Mouse (Mus musculus): Measurements from ENCODE around the gene Pnpla2.
"Not testable (repeated sequence)": the region's sequence is repeated elsewhere in the genome, so short reads cannot be mapped to it uniquely, and the experiment has no call there.

Gene Pnpla2

GRCm38 (mm10) chr7:141454967-141455551, at the start of gene Pnpla2:
Gene Pnpla2, plus strand, starts transcription at chr7:141455198.
- peak; percentile 89 for DNase-seq (ENCODE audit: low read depth)

GRCm38 (mm10) chr7:141405466-141405865, 49.5 kb upstream of the Pnpla2 start:
- no peak for DNase-seq (ENCODE audit: low read depth)

GRCm38 (mm10) chr7:141407670-141408069, 47.3 kb upstream of the Pnpla2 start:
- not testable (repeated sequence) for DNase-seq (ENCODE audit: low read depth)

GRCm38 (mm10) chr7:141408833-141409232, 46.2 kb upstream of the Pnpla2 start:
- peak; percentile 71 for DNase-seq (ENCODE audit: low read depth)

- no peak for DNase-seq (ENCODE audit: low read depth)
These were observed 44.4 kb upstream of the Pnpla2 start for GRCm38 (mm10) chr7:141410631-141411030.

GRCm38 (mm10) chr7:141411667-141412066, 43.3 kb upstream of the Pnpla2 start:
- no peak for DNase-seq (ENCODE audit: low read depth)

- no peak for DNase-seq (ENCODE audit: low read depth)
These were observed 41.7 kb upstream of the Pnpla2 start for GRCm38 (mm10) chr7:141413331-141413730.

- peak; percentile 100 for DNase-seq (ENCODE audit: low read depth)
These were observed 41.0 kb upstream of the Pnpla2 start, which contains the start of gene Gatd1 for GRCm38 (mm10) chr7:141413809-141414584. Gene Gatd1, minus strand, starts transcription at chr7:141414136.

- DNase-seq (ENCODE audit: low read depth), result no peak
These were observed 38.7 kb upstream of the Pnpla2 start for GRCm38 (mm10) chr7:141416144-141416841.

GRCm38 (mm10) chr7:141417731-141418681, 37.0 kb upstream of the Pnpla2 start:
- DNase-seq (ENCODE audit: low read depth), result no peak

GRCm38 (mm10) chr7:141418970-141419369, 36.0 kb upstream of the Pnpla2 start:
- DNase-seq (ENCODE audit: low read depth), result no peak

GRCm38 (mm10) chr7:141420030-141420702, 34.8 kb upstream of the Pnpla2 start:
- DNase-seq (ENCODE audit: low read depth), result no peak

GRCm38 (mm10) chr7:141423811-141424210, 31.2 kb upstream of the Pnpla2 start:
- DNase-seq (ENCODE audit: low read depth), result no peak

GRCm38 (mm10) chr7:141426948-141427730, 27.9 kb upstream of the Pnpla2 start:
- no peak for DNase-seq (ENCODE audit: low read depth)

- DNase-seq (ENCODE audit: low read depth), result no peak
These were observed 26.3 kb upstream of the Pnpla2 start for GRCm38 (mm10) chr7:141428701-141429100.

GRCm38 (mm10) chr7:141429310-141429709, 25.7 kb upstream of the Pnpla2 start, which contains the start of gene Cend1:
Gene Cend1, minus strand, starts transcription at chr7:141429491.
- DNase-seq (ENCODE audit: low read depth), result no peak

GRCm38 (mm10) chr7:141429840-141430584, 25.0 kb upstream of the Pnpla2 start:
- no peak for DNase-seq (ENCODE audit: low read depth)

GRCm38 (mm10) chr7:141430585-141431240, 24.3 kb upstream of the Pnpla2 start:
- DNase-seq (ENCODE audit: low read depth), result no peak
